Mouse (Mus musculus) hindbrain, embryonic 15.5 days (tissue): ENCODE measurements at regions not wholly inside any gene's neighbourhood (a gene's known extent, or its start where the extent isn't known, plus 50 kb on each side); places are given as distances from the start of the nearest gene placed in this dataset.
A peak's percentile ranks its signal among the peaks of the same experiment; 100 is the strongest.

Source experiments
- ATAC-seq: fragments of 200-750 bp; cut with Nextera tagmentation; 2 replicates; pipeline ENCODE4 v1.8.0; 2017; ENCODE audit warnings: low read depth, moderate number of reproducible peaks, moderate TSS enrichment; ENCODE audit not compliant: low FRiP score
- H3K27ac ChIP-seq: fragments of 300-500 bp; sonication (generic); replicated peaks from 2 replicates; pipeline ENCODE4 v1.5.1; 2015; ENCODE audit warnings: mild to moderate bottlenecking, inconsistent platforms
- H3K27me3 ChIP-seq: fragments of 300-500 bp; sonication (generic); 2 replicates; pipeline ENCODE4 v1.6.1; 2015; ENCODE audit warnings: control low read depth, inconsistent platforms
- H3K36me3 ChIP-seq: fragments of 300-500 bp; sonication (generic); 2 replicates; pipeline ENCODE4 v1.6.1; 2015; ENCODE audit warnings: control low read depth, inconsistent platforms
- H3K4me1 ChIP-seq: fragments of 300-500 bp; sonication (generic); replicated peaks from 2 replicates; pipeline ENCODE4 v1.6.1; 2015; ENCODE audit warnings: control low read depth, inconsistent platforms
- H3K4me2 ChIP-seq: fragments of 300-500 bp; sonication (generic); 2 replicates; pipeline ENCODE4 v1.6.1; 2015; ENCODE audit warnings: moderate library complexity, mild to moderate bottlenecking, inconsistent platforms
- H3K4me3 ChIP-seq: fragments of 300-500 bp; sonication (generic); 2 replicates; pipeline ENCODE4 v1.5.1; 2015; ENCODE audit warnings: mild to moderate bottlenecking, inconsistent platforms
- H3K9ac ChIP-seq: fragments of 300-500 bp; sonication (generic); 2 replicates; pipeline ENCODE4 v1.6.1; 2015; ENCODE audit warnings: inconsistent platforms
- H3K9me3 ChIP-seq: fragments of 300-500 bp; sonication (generic); 2 replicates; pipeline ENCODE4 v1.6.1; 2016; ENCODE audit warnings: control low read depth, inconsistent platforms
- WGBS: fragments of 180-500 bp; shearing (Covaris S2); methylation state at CpG from one replicate; pipeline ENCODE4 v1.1.7; 2015; 5-methylcytosine and 5-hydroxymethylcytosine counted together

- no peak overlapping the region for H3K4me3 ChIP-seq
- WGBS = 39% methylated on average over 2 of the region's 2 CpGs
- H3K4me1 ChIP-seq = 0 out of 2 replicates have a peak, but pooled peaks cover 8% of the 10 kb centered on the region
- no peaks in the 10 kb centered on the region for H3K27me3 ChIP-seq
- no peak for ATAC-seq
- H3K9me3 ChIP-seq = no peaks in the 10 kb centered on the region
- H3K4me2 ChIP-seq = peak overlapping the region; percentile 17; the same call in 1 of the 2 replicates
- no peak overlapping the region for H3K9ac ChIP-seq
- H3K27ac ChIP-seq = no peak overlapping the region
- no peaks in the 10 kb centered on the region for H3K36me3 ChIP-seq
Measured at GRCm38 (mm10) chr10:111072554-111072909, 62.6 kb upstream of the Zdhhc17 start.

GRCm38 (mm10) chr10:111071805-111072553 is 62.0 kb upstream of the Zdhhc17 start:
- Histone ChIP-seq H3K4me3 (no peak overlapping the region), H3K4me2 (peak overlapping the region; percentile 17; the same call in 1 of the 2 replicates), H3K27ac (no peak overlapping the region), H3K9ac (no peak overlapping the region), H3K9me3 (no peaks in the 10 kb centered on the region), H3K36me3 (no peaks in the 10 kb centered on the region), H3K4me1 (0 out of 2 replicates have a peak, but pooled peaks cover 8% of the 10 kb centered on the region), H3K27me3 (no peaks in the 10 kb centered on the region)
- WGBS = 10% methylated on average over 7 of the region's 11 CpGs
- ATAC-seq = peak; percentile 59; the same call in 1 of the 2 replicates

- ATAC-seq = no peak
- 85% methylated on average over 11 of the region's 11 CpGs for WGBS
- H3K27ac ChIP-seq = no peak overlapping the region
- no peak overlapping the region for H3K4me2 ChIP-seq
- no peak overlapping the region for H3K4me3 ChIP-seq
- H3K27me3 ChIP-seq = no peaks in the 10 kb centered on the region
- H3K36me3 ChIP-seq = no peaks in the 10 kb centered on the region
- no peaks in the 10 kb centered on the region for H3K4me1 ChIP-seq
- no peaks in the 10 kb centered on the region for H3K9me3 ChIP-seq
- H3K9ac ChIP-seq = no peak overlapping the region
Measured at GRCm38 (mm10) chr10:111066146-111066545, 56.2 kb upstream of the Zdhhc17 start.

- Histone ChIP-seq H3K9me3 (no peaks in the 10 kb centered on the region), H3K27me3 (no peaks in the 10 kb centered on the region), H3K9ac (no peak overlapping the region), H3K4me3 (no peak overlapping the region), H3K4me1 (no peaks in the 10 kb centered on the region), H3K27ac (no peak overlapping the region), H3K36me3 (no peaks in the 10 kb centered on the region), H3K4me2 (no peak overlapping the region)
- WGBS = 85% methylated on average over 8 of the region's 8 CpGs
- ATAC-seq = no peak
Measured at GRCm38 (mm10) chr10:111060626-111061025, 50.7 kb upstream of the Zdhhc17 start.
